Mouse (Mus musculus) intestine, embryonic 14.5 days (tissue): ENCODE results near the gene C2. TPM values are rescaled to one million over a fixed set of nuclear protein-coding genes. Genes with fewer than 3 reads are reported as not detected.
"Not testable (repeated sequence)": the region's sequence is repeated elsewhere in the genome, so short reads cannot be mapped to it uniquely, and the experiment has no call there.

Experiments
- ATAC-seq: fragments of 200-750 bp; cut with Nextera tagmentation; replicated peaks from 2 replicates; pipeline ENCODE4 v1.8.0; 2017; ENCODE audit warnings: low read depth, moderate number of reproducible peaks, moderate TSS enrichment, moderate library complexity; ENCODE audit not compliant: low FRiP score, low TSS enrichment
- DNase-seq: peaks from one replicate; pipeline ENCODE4 v3.0.0-alpha.2; 2018; ENCODE audit warnings: low spot score
- H3K27ac ChIP-seq: fragments of 300-500 bp; sonication (generic); 2 replicates; pipeline ENCODE4 v1.5.1; 2014; ENCODE audit warnings: low read depth, mild to moderate bottlenecking, control low read depth
- H3K27me3 ChIP-seq: fragments of 300-500 bp; sonication (generic); replicated peaks from 2 replicates; pipeline ENCODE4 v1.6.1; 2014; ENCODE audit warnings: low read length, control low read depth; ENCODE audit not compliant: control insufficient read depth, insufficient read depth
- H3K36me3 ChIP-seq: fragments of 300-500 bp; sonication (generic); 2 replicates; pipeline ENCODE4 v1.6.1; 2014; ENCODE audit warnings: low read length, control low read depth; ENCODE audit not compliant: control insufficient read depth, insufficient read depth
- H3K4me1 ChIP-seq: fragments of 300-500 bp; sonication (generic); replicated peaks from 2 replicates; pipeline ENCODE4 v1.6.1; 2014; ENCODE audit warnings: low read length, control low read depth, mixed read lengths; ENCODE audit not compliant: control insufficient read depth, insufficient read depth
- H3K4me2 ChIP-seq: fragments of 300-500 bp; sonication (generic); 2 replicates; pipeline ENCODE4 v1.6.1; 2014; ENCODE audit warnings: low read length
- H3K4me3 ChIP-seq: fragments of 300-500 bp; sonication (generic); 2 replicates; pipeline ENCODE4 v1.5.1; 2014; ENCODE audit warnings: low read depth, low read length, control low read depth, mixed read lengths
- H3K9ac ChIP-seq: fragments of 300-500 bp; sonication (generic); 2 replicates; pipeline ENCODE4 v1.6.1; 2014; ENCODE audit warnings: mild to moderate bottlenecking, low read length
- H3K9me3 ChIP-seq: fragments of 300-500 bp; sonication (generic); 2 replicates; pipeline ENCODE4 v1.6.1; 2016; ENCODE audit warnings: low read length, control low read depth; ENCODE audit not compliant: control insufficient read depth
- WGBS: fragments of 180-500 bp; shearing (Covaris S2); extraction: QIAGEN DNeasy Blood & Tissue Kit; methylation state at CpG from one replicate; pipeline ENCODE4 v1.1.7; 2014; 5-methylcytosine and 5-hydroxymethylcytosine counted together
- polyA plus RNA-seq: library from polyadenylated mRNA; unstranded; fragments of >200 nt; fragmentation: Nextera tagmentation; extraction: Ambion mirVana; gene quantifications from 2 replicates; pipeline ENCODE4 v1.2.1, GENCODE M21; 2014

The C2 gene
- polyA plus RNA-seq, 1 experiment from 2014 or later: 7.5 TPM

GRCm38 (mm10) chr17:34917188-34917587 is 19.1 kb upstream of the C2 start:
- DNase-seq (no peak), ATAC-seq (no peak)
- 76% methylated on average over 9 of the region's 9 CpGs for WGBS
- no peak overlapping the region for H3K4me3 ChIP-seq
- H3K27me3 ChIP-seq: no peaks in the 10 kb centered on the region
- H3K36me3 ChIP-seq: peaks cover 19% of the 10 kb centered on the region
- H3K9me3 ChIP-seq: no peaks in the 10 kb centered on the region
- no peaks in the 10 kb centered on the region for H3K4me1 ChIP-seq
- no peak overlapping the region for H3K27ac ChIP-seq
- H3K9ac ChIP-seq: no peak overlapping the region
- H3K4me2 ChIP-seq: no peak overlapping the region

DNA sequence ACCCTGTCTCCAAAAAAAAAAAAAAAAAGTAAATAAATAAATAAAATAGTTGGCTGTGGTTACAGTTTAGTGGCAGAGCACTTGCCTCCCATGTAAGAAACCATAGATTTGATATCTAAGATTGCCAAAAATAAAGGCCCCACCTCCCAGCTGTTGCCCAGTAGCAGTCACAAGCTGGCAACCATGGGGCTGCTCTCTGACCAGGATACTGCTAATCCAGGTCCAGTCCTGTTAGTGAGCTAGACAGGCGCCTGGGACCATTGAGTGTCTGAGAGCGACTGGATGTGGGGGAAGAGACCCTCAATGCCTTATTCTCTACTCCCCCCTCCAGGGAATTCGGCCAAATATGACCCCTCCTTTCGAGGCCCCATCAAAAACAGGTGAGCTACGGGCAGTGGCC is 18.3 kb upstream of the C2 start:
- ATAC-seq: no peak
- 89% methylated on average over 5 of the region's 5 CpGs for WGBS

GRCm38 (mm10) chr17:34915410-34915831 is 17.4 kb upstream of the C2 start:
- no peaks in the 10 kb centered on the region for H3K27me3 ChIP-seq
- WGBS: 19% methylated on average over 11 of the region's 11 CpGs
- no peak overlapping the region for H3K27ac ChIP-seq
- peak overlapping the region; percentile 38; the same call in 1 of the 2 replicates for H3K4me2 ChIP-seq
- H3K9ac ChIP-seq: no peak overlapping the region
- H3K36me3 ChIP-seq: peaks cover 37% of the 10 kb centered on the region
- H3K4me3 ChIP-seq: no peak overlapping the region
- no peaks in the 10 kb centered on the region; the same call in 1 of the 2 replicates for H3K4me1 ChIP-seq
- H3K9me3 ChIP-seq: no peaks in the 10 kb centered on the region
- DNase-seq (peak; percentile 75), ATAC-seq (peak; percentile 53; the same call in 1 of the 2 replicates)

More for the DNA sequence above, 18.3 kb upstream of the C2 start:
- Histone ChIP-seq H3K4me3 (no peak overlapping the region), H3K4me1 (no peaks in the 10 kb centered on the region), H3K36me3 (peaks cover 28% of the 10 kb centered on the region), H3K4me2 (no peak overlapping the region), H3K27ac (no peak overlapping the region), H3K27me3 (no peaks in the 10 kb centered on the region), H3K9me3 (no peaks in the 10 kb centered on the region), H3K9ac (no peak overlapping the region)
- no peak for DNase-seq

GRCm38 (mm10) chr17:34913930-34914665 is 16.0 kb upstream of the C2 start, which contains the start of gene Slc44a4:
Gene Slc44a4 (plus strand): TSS chr17:34914466.
- Histone ChIP-seq H3K36me3 (peaks cover 50% of the 10 kb centered on the region), H3K4me2 (peak within 1 kb of the TSS; percentile 38), H3K9me3 (no peaks in the 10 kb centered on the region), H3K4me3 (peak within 1 kb of the TSS; percentile 11), H3K4me1 (no peaks in the 10 kb centered on the region; the same call in 1 of the 2 replicates), H3K27ac (peak within 1 kb of the TSS; percentile 43), H3K27me3 (no peaks in the 10 kb centered on the region), H3K9ac (peak within 1 kb of the TSS; percentile 25; the same call in 1 of the 2 replicates)
- WGBS: 29% methylated on average over 18 of the region's 18 CpGs
- DNase-seq (peak; percentile 71), ATAC-seq (no peak; the same call in 1 of the 2 replicates)

- Histone ChIP-seq H3K27ac (no peak overlapping the region), H3K4me1 (no peaks in the 10 kb centered on the region; the same call in 1 of the 2 replicates), H3K9ac (no peak overlapping the region), H3K9me3 (no peaks in the 10 kb centered on the region), H3K36me3 (peaks cover 72% of the 10 kb centered on the region), H3K4me2 (no peak overlapping the region), H3K27me3 (no peaks in the 10 kb centered on the region), H3K4me3 (no peak overlapping the region)
- DNase-seq (peak; percentile 95), ATAC-seq (peak; percentile 38)
- WGBS: 46% methylated on average over 5 of the region's 5 CpGs
These were observed 13.9 kb upstream of the C2 start for GRCm38 (mm10) chr17:34911945-34912351.

- no peaks in the 10 kb centered on the region; the same call in 1 of the 2 replicates for H3K4me1 ChIP-seq
- no peak overlapping the region for H3K27ac ChIP-seq
- DNase-seq (no peak), ATAC-seq (no peak; the same call in 1 of the 2 replicates)
- no peak overlapping the region for H3K4me2 ChIP-seq
- H3K27me3 ChIP-seq: no peaks in the 10 kb centered on the region
- H3K9ac ChIP-seq: no peak overlapping the region
- peaks cover 81% of the 10 kb centered on the region for H3K36me3 ChIP-seq
- WGBS: 78% methylated on average over 10 of the region's 10 CpGs
- no peak overlapping the region for H3K4me3 ChIP-seq
- H3K9me3 ChIP-seq: no peaks in the 10 kb centered on the region
These were observed 12.9 kb upstream of the C2 start for GRCm38 (mm10) chr17:34910982-34911381.

- Histone ChIP-seq H3K9ac (no peak overlapping the region), H3K36me3 (peaks cover 67% of the 10 kb centered on the region), H3K4me2 (no peak overlapping the region), H3K27me3 (no peaks in the 10 kb centered on the region), H3K9me3 (no peaks in the 10 kb centered on the region), H3K4me1 (peaks cover 7% of the 10 kb centered on the region), H3K27ac (no peak overlapping the region), H3K4me3 (no peak overlapping the region)
- no peak for DNase-seq
- 80% methylated on average over 9 of the region's 9 CpGs for WGBS
- no peak for ATAC-seq
These were observed 4.8 kb upstream of the C2 start for GRCm38 (mm10) chr17:34902895-34903294.

DNA sequence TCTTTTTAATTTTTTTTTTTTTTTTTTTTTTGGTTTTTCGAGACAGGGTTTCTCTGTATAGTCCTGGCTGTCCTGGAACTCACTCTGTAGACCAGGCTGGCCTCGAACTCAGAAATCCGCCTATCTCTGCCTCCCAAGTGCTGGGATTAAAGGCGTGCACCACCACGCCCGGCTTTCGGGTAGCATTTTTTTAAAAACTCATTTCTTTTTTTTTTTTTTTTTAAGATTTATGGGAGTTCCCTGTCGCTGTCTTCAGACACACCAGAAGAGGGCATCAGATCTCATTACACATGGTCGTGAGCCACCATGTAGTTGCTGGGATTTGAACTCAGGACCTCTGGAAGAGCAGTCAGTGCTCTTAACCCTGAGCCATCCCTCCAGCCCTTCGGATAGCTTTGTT is 3.9 kb upstream of the C2 start:
- WGBS: 92% methylated on average over 9 of the region's 10 CpGs
- peaks cover 58% of the 10 kb centered on the region for H3K36me3 ChIP-seq
- H3K4me2 ChIP-seq, DNase-seq, H3K9me3 ChIP-seq, H3K4me3 ChIP-seq, H3K27ac ChIP-seq, H3K27me3 ChIP-seq, ATAC-seq, H3K4me1 ChIP-seq, H3K9ac ChIP-seq: not testable (repeated sequence)

DNA sequence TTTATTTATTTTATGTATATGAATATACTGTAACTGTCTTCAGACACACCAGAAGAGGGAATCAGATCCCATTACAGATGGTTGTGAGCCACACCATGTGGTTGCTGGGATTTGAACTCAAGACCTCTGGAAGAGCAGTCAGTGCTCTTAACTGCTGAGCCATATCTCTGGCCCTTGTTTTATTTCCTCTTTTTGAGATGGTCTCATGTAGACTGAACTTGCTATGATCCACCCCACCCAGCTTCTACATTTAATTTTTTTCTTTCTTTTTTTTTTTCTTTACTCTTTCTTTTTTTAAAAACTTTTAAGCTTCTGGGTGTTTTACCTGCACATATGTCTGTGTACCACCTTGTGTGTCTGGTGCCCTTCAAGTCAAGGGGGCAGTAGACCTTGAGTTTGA is 2.8 kb upstream of the C2 start:
- peaks cover 50% of the 10 kb centered on the region for H3K36me3 ChIP-seq
- not testable (repeated sequence) for H3K4me1 ChIP-seq, ATAC-seq, H3K9ac ChIP-seq, H3K4me3 ChIP-seq, H3K4me2 ChIP-seq, DNase-seq, H3K27ac ChIP-seq, H3K9me3 ChIP-seq, H3K27me3 ChIP-seq
